Mouse (Mus musculus): ENCODE data around the gene Gchfr. TPM values are rescaled to one million over a fixed set of nuclear protein-coding genes. Genes with fewer than 3 reads are reported as not detected.

Gene Gchfr
- polyA plus RNA-seq, 1 experiment = 16.3 TPM

DNA sequence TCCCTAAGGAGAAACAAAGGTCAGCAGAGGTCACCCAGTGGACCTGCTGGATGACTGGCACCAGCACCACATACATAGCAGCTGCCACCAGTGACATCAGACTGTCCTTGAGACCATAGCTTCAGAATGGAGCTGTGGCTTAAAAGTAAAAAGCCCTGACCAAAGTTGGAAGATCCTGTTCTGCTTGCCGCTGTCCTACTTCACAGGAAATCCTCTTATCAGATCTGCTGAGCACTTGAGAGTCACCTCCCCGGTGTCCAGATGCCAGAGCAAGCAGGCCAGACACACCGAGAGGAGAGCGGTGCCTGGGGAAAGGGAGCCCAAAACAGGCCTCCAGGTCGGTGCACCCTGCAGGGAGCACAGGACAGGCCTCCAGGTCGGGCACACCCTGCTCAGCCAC lies 15.3 kb upstream of the Gchfr start:
- no peak overlapping the region for H3K27ac ChIP-seq (ENCODE audit: control insufficient read depth, insufficient read depth, low read length)
- peaks cover 7% of the 10 kb centered on the region; the same call in 1 of the 2 replicates for H3K4me1 ChIP-seq (replicated peaks; ENCODE audit: control insufficient read depth, insufficient read depth, low read length)
- TF ChIP-seq POLR2A (IDR thresholded peaks at IDR 0.05; ENCODE audit: control insufficient read depth, extremely low read depth, insufficient read depth, low read length, poor library complexity) (no peak), CTCF (IDR thresholded peaks at IDR 0.05; ENCODE audit: borderline replicate concordance, control insufficient read depth, extremely low read depth, insufficient read depth, low read length, poor library complexity) (no peak)
- no peaks in the 10 kb centered on the region for H3K27me3 ChIP-seq (ENCODE audit: control insufficient read depth, insufficient read depth, low read length)
- H3K36me3 ChIP-seq (ENCODE audit: control insufficient read depth, insufficient read depth, low read length) = peaks cover 20% of the 10 kb centered on the region; the same call in 1 of the 2 replicates
- DNase-seq = no peak
- no peak overlapping the region for H3K4me3 ChIP-seq (ENCODE audit: control insufficient read depth, insufficient read depth, low read length)
- 92% methylated on average over 6 of the region's 6 CpGs for WGBS

DNA sequence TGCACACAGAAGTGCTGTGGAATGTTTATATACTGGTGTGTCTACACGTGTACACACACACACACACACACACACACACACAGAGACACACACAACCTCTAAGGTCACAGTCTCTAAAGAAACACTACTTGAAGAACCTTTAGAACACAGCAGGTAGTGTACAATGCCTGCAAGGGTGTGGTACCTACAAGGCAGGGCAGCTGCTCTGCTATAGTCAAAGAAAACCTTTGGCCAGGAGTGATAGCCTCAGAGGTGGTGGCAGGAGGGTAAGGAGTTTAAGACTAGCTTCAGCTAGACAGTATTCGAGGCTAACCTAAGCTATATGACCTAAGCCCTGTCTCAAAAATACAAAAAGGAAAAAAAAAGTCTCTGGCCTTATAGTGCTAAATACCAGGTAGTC lies 12.9 kb upstream of the Gchfr start:
- Histone ChIP-seq H3K27ac (ENCODE audit: control insufficient read depth, insufficient read depth, low read length) (no peak overlapping the region), H3K4me3 (ENCODE audit: control insufficient read depth, insufficient read depth, low read length) (no peak overlapping the region), H3K27me3 (ENCODE audit: control insufficient read depth, insufficient read depth, low read length) (no peaks in the 10 kb centered on the region), H3K4me1 (replicated peaks; ENCODE audit: control insufficient read depth, insufficient read depth, low read length) (peaks cover 7% of the 10 kb centered on the region; the same call in 1 of the 2 replicates), H3K36me3 (ENCODE audit: control insufficient read depth, insufficient read depth, low read length) (peaks cover 13% of the 10 kb centered on the region; the same call in 1 of the 2 replicates)
- no peak for TF ChIP-seq POLR2A (IDR thresholded peaks at IDR 0.05; ENCODE audit: control insufficient read depth, extremely low read depth, insufficient read depth, low read length, poor library complexity)
- no peak for TF ChIP-seq CTCF (IDR thresholded peaks at IDR 0.05; ENCODE audit: borderline replicate concordance, control insufficient read depth, extremely low read depth, insufficient read depth, low read length, poor library complexity)
- WGBS = 94% methylated on average over 2 of the region's 2 CpGs
- no peak for DNase-seq

DNA sequence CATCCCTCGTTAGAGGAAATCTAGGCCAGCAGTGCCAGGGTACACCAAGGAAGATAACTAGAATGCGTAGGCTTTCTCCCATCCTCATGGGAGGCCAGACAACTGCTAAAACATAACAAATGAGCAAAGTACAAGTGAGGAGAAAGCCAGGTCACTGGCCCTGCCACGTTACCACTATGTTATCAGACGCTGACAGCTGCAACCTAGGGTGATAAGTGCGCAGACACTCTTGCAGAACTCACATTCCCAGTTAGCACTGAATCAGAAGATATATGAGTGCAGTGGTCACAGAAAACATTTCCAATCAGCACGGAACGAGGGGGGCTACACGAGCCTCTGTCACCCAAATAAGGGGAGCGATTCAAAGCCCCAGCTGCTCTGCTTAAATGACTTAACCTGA lies 12.2 kb upstream of the Gchfr start:
- H3K36me3 ChIP-seq (ENCODE audit: control insufficient read depth, insufficient read depth, low read length) = peaks cover 10% of the 10 kb centered on the region; the same call in 1 of the 2 replicates

DNA sequence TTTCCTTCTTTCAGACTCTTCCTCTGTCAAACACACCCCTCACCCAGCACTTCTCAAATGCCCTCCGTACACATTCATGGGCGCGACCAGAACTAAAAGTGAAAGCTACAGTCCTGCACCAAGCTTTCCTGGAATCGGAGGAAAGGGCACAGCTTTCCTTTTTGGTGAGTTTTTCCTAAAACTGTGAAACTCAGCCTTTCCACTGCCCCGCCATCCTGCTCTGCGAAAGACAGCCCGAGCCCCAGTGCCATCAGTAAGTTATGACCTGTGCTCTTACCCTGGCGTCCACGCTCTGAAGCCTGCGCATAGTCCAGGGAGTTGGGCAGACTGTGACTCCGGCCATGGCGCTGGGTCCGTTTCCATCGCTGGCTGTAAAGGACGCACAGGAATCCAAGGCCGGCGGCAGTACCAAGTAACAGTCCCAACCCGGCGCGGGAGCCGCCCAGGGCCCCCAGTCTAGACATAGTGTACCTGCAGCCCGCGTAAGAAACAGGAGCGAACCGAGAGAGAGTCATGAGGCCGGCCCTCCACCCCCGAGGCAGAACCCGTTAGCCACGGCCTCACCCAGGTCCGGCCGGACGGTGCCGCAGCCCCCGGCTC lies 11.4 kb upstream of the Gchfr start:
- peaks cover 3% of the 10 kb centered on the region; the same call in 1 of the 2 replicates for H3K36me3 ChIP-seq (ENCODE audit: control insufficient read depth, insufficient read depth, low read length)
- DNase-seq = no peak
- no peak overlapping the region for H3K27ac ChIP-seq (ENCODE audit: control insufficient read depth, insufficient read depth, low read length)
- under 1% methylated on average over 34 of the region's 34 CpGs for WGBS
- H3K4me1 ChIP-seq (replicated peaks; ENCODE audit: control insufficient read depth, insufficient read depth, low read length) = peaks cover 7% of the 10 kb centered on the region; the same call in 1 of the 2 replicates
- TF ChIP-seq CTCF (IDR thresholded peaks at IDR 0.05; ENCODE audit: borderline replicate concordance, control insufficient read depth, extremely low read depth, insufficient read depth, low read length, poor library complexity) (no peak), POLR2A (IDR thresholded peaks at IDR 0.05; ENCODE audit: control insufficient read depth, extremely low read depth, insufficient read depth, low read length, poor library complexity) (no peak)
- H3K4me3 ChIP-seq (ENCODE audit: control insufficient read depth, insufficient read depth, low read length) = peak overlapping the region; percentile 86
- no peaks in the 10 kb centered on the region for H3K27me3 ChIP-seq (ENCODE audit: control insufficient read depth, insufficient read depth, low read length)

More for the DNA sequence above, 12.2 kb upstream of the Gchfr start:
- Histone ChIP-seq H3K4me3 (ENCODE audit: control insufficient read depth, insufficient read depth, low read length) (no peak overlapping the region), H3K27ac (ENCODE audit: control insufficient read depth, insufficient read depth, low read length) (no peak overlapping the region), H3K27me3 (ENCODE audit: control insufficient read depth, insufficient read depth, low read length) (no peaks in the 10 kb centered on the region), H3K4me1 (replicated peaks; ENCODE audit: control insufficient read depth, insufficient read depth, low read length) (peaks cover 7% of the 10 kb centered on the region; the same call in 1 of the 2 replicates)
- WGBS = 91% methylated on average over 9 of the region's 9 CpGs
- DNase-seq = no peak
- TF ChIP-seq POLR2A (IDR thresholded peaks at IDR 0.05; ENCODE audit: control insufficient read depth, extremely low read depth, insufficient read depth, low read length, poor library complexity) = no peak
- TF ChIP-seq CTCF (IDR thresholded peaks at IDR 0.05; ENCODE audit: borderline replicate concordance, control insufficient read depth, extremely low read depth, insufficient read depth, low read length, poor library complexity) = no peak

DNA sequence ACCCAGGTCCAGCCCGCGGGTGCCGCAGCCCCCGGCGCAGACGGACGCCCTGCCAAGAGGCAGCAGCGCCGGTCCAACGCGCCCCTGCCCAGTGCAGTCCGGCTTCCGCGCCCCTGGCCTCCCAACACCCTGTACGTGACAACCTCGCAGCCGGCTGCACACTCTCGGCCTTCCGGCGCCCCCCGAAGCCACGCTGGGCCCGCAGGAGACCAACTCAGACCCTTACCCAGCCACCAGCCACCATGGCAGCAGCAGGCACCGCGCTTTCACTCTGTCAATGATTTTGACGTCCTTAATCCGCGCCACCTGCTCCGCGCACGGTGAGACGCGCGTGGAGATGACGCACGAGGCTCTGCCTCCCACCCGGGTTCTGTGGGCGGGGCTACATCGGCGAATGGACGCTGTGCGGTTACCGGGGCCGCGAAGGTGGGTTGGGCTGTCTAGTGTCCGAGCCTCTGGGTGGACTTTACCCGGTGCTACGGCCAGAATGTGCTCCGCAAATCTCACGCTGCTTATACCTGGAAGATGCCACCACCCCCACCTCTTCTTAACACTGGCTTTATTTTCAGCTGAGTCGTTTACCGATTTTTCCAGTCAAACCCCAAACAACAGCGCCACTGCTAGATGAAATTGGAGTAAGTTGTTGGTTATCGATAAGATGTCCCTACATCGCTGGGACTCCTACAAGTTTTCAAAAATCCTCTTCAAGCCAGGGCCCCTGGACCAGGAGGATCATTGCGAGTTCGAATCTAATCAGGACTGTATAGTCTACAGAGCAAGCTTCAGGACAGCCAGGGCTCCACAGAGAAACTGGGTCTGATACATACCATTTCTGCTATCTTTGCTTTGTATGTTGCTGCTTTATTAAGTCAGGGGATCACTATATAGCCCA lies 10.6 kb upstream of the Gchfr start, which contains the start of gene Rmdn3:
TSS of gene Rmdn3 (minus strand) at position 354 of the 892 bp plus-strand sequence.
- H3K4me1 ChIP-seq (replicated peaks; ENCODE audit: control insufficient read depth, insufficient read depth, low read length) = peaks cover 7% of the 10 kb centered on the region; the same call in 1 of the 2 replicates
- peaks cover 3% of the 10 kb centered on the region; the same call in 1 of the 2 replicates for H3K36me3 ChIP-seq (ENCODE audit: control insufficient read depth, insufficient read depth, low read length)
- WGBS = 1% methylated on average over 57 of the region's 57 CpGs
- TF ChIP-seq CTCF (IDR thresholded peaks at IDR 0.05; ENCODE audit: borderline replicate concordance, control insufficient read depth, extremely low read depth, insufficient read depth, low read length, poor library complexity) = no peak
- TF ChIP-seq POLR2A (IDR thresholded peaks at IDR 0.05; ENCODE audit: control insufficient read depth, extremely low read depth, insufficient read depth, low read length, poor library complexity) = peak; percentile 51
- H3K27ac ChIP-seq (ENCODE audit: control insufficient read depth, insufficient read depth, low read length) = no peak within 1 kb of the TSS
- peak within 1 kb of the TSS; percentile 86 for H3K4me3 ChIP-seq (ENCODE audit: control insufficient read depth, insufficient read depth, low read length)
- DNase-seq = peak; percentile 94
- no peaks in the 10 kb centered on the region for H3K27me3 ChIP-seq (ENCODE audit: control insufficient read depth, insufficient read depth, low read length)

DNA sequence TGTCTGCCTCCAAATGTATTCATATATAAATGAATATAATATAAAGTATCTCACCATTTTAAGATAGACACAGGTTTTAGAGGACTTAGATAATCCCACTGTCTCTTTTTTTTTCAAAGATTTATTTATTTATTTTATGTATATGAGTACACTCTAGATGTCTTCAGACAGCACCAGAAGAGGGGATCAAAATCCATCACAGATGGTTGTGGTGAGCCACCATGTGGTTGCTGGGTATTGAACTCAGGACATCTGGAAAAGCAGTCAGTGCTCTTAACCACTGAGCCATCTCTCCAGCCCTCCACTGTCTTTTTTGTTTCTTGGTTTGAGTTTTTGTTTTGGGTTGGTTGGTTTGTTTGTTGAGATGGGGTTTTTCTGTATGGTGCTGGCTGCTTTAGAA lies 9.7 kb upstream of the Gchfr start:
- H3K36me3 ChIP-seq (ENCODE audit: control insufficient read depth, insufficient read depth, low read length) = 0 out of 2 replicates have a peak, but pooled peaks cover 3% of the 10 kb centered on the region
- no peak overlapping the region for H3K27ac ChIP-seq (ENCODE audit: control insufficient read depth, insufficient read depth, low read length)
- no peak overlapping the region for H3K4me3 ChIP-seq (ENCODE audit: control insufficient read depth, insufficient read depth, low read length)
- H3K27me3 ChIP-seq (ENCODE audit: control insufficient read depth, insufficient read depth, low read length) = no peaks in the 10 kb centered on the region
- TF ChIP-seq CTCF (IDR thresholded peaks at IDR 0.05; ENCODE audit: borderline replicate concordance, control insufficient read depth, extremely low read depth, insufficient read depth, low read length, poor library complexity) (no peak), POLR2A (IDR thresholded peaks at IDR 0.05; ENCODE audit: control insufficient read depth, extremely low read depth, insufficient read depth, low read length, poor library complexity) (no peak)
- peaks cover 7% of the 10 kb centered on the region; the same call in 1 of the 2 replicates for H3K4me1 ChIP-seq (replicated peaks; ENCODE audit: control insufficient read depth, insufficient read depth, low read length)
- DNase-seq = no peak
